Mouse (Mus musculus): ENCODE measurements around the gene Strn3.

DNA sequence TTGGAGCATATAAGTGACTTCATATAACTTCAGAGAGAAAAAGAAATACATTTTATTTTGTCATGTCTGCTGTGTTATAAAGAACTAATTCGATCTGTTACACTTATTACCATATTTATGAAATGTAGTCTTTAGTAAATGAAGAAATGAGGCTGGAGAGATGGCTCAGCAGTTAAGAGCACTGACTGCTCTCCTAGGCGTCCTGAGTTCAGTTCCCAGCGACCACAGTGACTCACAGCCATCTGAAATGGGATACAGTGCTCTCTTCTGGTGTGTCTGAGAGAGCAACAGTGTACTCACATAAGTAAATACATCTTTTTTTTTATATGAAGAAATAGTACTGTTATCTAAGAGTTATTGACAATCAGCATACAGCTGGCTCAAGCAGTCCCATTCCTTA is 1.7 kb upstream of the Strn3 start:
- TF ChIP-seq CTCF (IDR thresholded peaks at IDR 0.05; ENCODE audit: insufficient read depth, low read length) (no peak), POLR2A (IDR thresholded peaks at IDR 0.05; ENCODE audit: borderline replicate concordance, extremely low read depth, low read depth, low read length) (no peak)

All from lung, adult 2 months (tissue).